Mouse (Mus musculus) limb, embryonic 13.5 days (tissue): ENCODE measurements at regions not wholly inside any gene's neighbourhood (a gene's known extent, or its start where the extent isn't known, plus 50 kb on each side); places are given as distances from the start of the nearest gene placed in this dataset.

ENCODE experiments used
- ATAC-seq: fragments of 200-750 bp; cut with Nextera tagmentation; 2 replicates; pipeline ENCODE4 v1.8.0; 2017; ENCODE audit warnings: low read depth, moderate number of reproducible peaks, moderate TSS enrichment; ENCODE audit not compliant: low FRiP score
- H3K27ac ChIP-seq: fragments of 300-500 bp; sonication (generic); 2 replicates; pipeline ENCODE4 v1.5.1; 2015; ENCODE audit warnings: inconsistent platforms, mild to moderate bottlenecking, moderate library complexity
- H3K27me3 ChIP-seq: fragments of 300-500 bp; sonication (generic); 2 replicates; pipeline ENCODE4 v1.6.1; 2015; ENCODE audit warnings: mild to moderate bottlenecking, inconsistent platforms
- H3K36me3 ChIP-seq: fragments of 300-500 bp; sonication (generic); 2 replicates; pipeline ENCODE4 v1.6.1; 2015; ENCODE audit warnings: inconsistent platforms, mild to moderate bottlenecking, moderate library complexity
- H3K4me1 ChIP-seq: fragments of 300-500 bp; sonication (generic); 2 replicates; pipeline ENCODE4 v1.6.1; 2015; ENCODE audit warnings: inconsistent platforms
- H3K4me2 ChIP-seq: fragments of 300-500 bp; sonication (generic); replicated peaks from 2 replicates; pipeline ENCODE4 v1.6.1; 2015; ENCODE audit warnings: inconsistent platforms, mild to moderate bottlenecking, moderate library complexity
- H3K4me3 ChIP-seq: fragments of 300-500 bp; sonication (generic); 2 replicates; pipeline ENCODE4 v1.5.1; 2015; ENCODE audit warnings: moderate library complexity, mild to moderate bottlenecking, inconsistent platforms
- H3K9ac ChIP-seq: fragments of 300-500 bp; sonication (generic); 2 replicates; pipeline ENCODE4 v1.6.1; 2015; ENCODE audit warnings: mild to moderate bottlenecking, inconsistent platforms
- H3K9me3 ChIP-seq: fragments of 300-500 bp; sonication (generic); 2 replicates; pipeline ENCODE4 v1.6.1; 2016; ENCODE audit warnings: inconsistent platforms
- WGBS: fragments of 180-500 bp; shearing (Covaris S2); methylation state at CpG from one replicate; pipeline ENCODE4 v1.1.7; 2015; 5-methylcytosine and 5-hydroxymethylcytosine counted together

DNA sequence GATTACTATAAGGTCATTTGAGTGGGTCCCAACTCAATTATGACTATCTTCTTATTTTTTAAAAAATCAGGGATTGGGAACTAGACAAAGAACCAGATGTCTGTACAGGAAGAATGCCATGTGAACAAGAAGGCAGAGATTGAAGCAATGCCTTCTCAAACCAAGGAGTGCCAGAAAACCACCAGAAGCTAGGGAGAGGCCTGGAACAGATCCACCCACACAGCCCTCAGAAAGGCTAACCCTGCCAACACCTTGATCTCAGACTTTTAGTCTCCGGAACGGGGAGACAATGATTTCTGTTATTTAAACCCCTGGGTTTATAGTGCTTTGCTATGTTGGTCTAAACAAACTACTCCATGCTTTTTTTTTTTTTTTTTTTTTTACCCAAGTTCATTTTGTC is 136.2 kb upstream of the Prep start:
- Histone ChIP-seq H3K4me1 (no peaks in the 10 kb centered on the region), H3K27ac (no peak overlapping the region), H3K36me3 (no peaks in the 10 kb centered on the region), H3K9me3 (no peaks in the 10 kb centered on the region), H3K27me3 (no peaks in the 10 kb centered on the region), H3K9ac (no peak overlapping the region), H3K4me2 (no peak overlapping the region), H3K4me3 (no peak overlapping the region)
- no peak for ATAC-seq
- 76% methylated on average over 2 of the region's 2 CpGs for WGBS

DNA sequence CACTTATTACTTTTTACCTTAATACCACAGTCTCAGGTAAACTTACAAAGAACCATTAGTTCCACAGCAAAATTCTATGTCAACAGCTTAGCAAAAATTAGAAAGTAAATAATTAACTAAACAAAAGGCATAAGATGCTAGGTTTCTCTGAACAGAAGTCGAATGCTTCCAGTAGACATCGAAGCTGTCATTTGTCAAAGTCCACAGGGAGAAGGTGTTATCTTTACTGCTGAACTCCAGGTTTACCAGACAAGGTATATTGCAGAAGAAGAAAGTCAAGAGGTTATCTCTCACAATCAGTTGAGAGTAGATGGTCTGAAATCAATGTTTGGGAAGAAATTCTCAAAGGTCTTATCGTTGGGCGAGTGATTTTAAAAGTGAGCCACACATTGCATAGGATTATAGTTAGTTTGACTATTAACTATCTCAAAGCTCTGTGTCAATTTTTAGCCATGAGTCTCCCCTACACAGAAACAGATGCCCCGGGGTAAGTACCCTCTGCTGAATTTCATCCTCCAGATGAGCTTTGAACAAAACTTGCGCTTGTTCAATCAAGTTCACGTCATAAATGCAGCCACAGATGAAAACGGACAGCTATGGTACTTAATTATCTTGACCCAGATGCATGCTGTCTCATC is 153.1 kb upstream of the Prep start:
- H3K27me3 ChIP-seq: no peaks in the 10 kb centered on the region
- H3K9me3 ChIP-seq: no peaks in the 10 kb centered on the region
- H3K4me3 ChIP-seq: no peak overlapping the region
- no peak for ATAC-seq
- 74% methylated on average over 8 of the region's 8 CpGs for WGBS
- no peaks in the 10 kb centered on the region for H3K4me1 ChIP-seq
- H3K36me3 ChIP-seq: no peaks in the 10 kb centered on the region
- H3K27ac ChIP-seq: no peak overlapping the region
- H3K9ac ChIP-seq: no peak overlapping the region
- H3K4me2 ChIP-seq: no peak overlapping the region

DNA sequence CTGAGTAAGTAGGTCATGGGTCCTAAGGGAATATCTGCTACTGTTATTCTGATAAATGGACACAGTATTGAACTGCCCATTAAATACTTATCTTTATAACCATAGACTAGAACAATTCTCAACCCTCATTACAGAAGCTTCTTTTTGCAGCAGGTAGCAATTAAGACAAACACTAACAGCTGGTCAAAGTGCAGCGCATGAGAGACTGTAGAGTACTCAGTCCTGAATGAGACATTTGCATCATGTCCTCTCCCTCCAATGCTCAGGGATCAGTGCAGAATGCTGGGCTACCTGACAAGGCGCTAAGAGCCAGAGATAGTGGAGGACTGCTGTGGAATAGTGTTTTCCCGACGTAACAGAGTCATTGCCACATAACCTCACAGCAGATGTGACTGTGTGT is 162.5 kb upstream of the Prep start:
- no peaks in the 10 kb centered on the region for H3K4me1 ChIP-seq
- no peak overlapping the region for H3K4me2 ChIP-seq
- H3K36me3 ChIP-seq: no peaks in the 10 kb centered on the region
- no peak overlapping the region for H3K27ac ChIP-seq
- H3K4me3 ChIP-seq: no peak overlapping the region
- H3K27me3 ChIP-seq: no peaks in the 10 kb centered on the region
- ATAC-seq: no peak
- 0 out of 2 replicates have a peak, but pooled peaks cover 4% of the 10 kb centered on the region for H3K9me3 ChIP-seq
- WGBS: 96% methylated on average over 4 of the region's 4 CpGs
- no peak overlapping the region for H3K9ac ChIP-seq

DNA sequence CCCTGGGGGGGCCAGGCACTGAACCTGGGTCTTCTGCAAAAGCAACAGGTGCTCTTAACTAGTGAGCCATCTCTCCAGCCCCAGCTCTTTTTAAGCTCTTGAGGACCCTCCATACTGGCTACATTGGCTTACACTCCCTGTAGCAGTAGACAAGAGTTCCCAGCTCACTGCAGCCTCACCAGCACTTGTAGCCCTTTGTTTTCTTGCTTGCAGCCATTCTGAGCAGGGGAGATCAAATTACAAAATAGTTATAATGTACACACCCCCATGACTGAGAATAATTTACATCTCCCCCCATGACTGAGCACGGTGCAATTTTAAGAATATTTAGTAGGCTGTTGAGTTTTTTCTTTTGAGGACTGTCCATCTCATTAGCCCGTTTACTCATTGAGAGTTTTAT is 165.8 kb upstream of the Prep start:
- Histone ChIP-seq H3K4me1 (no peaks in the 10 kb centered on the region), H3K27ac (no peak overlapping the region), H3K27me3 (no peaks in the 10 kb centered on the region), H3K4me3 (no peak overlapping the region), H3K36me3 (no peaks in the 10 kb centered on the region), H3K9ac (no peak overlapping the region), H3K4me2 (no peak overlapping the region), H3K9me3 (0 out of 2 replicates have a peak, but pooled peaks cover 4% of the 10 kb centered on the region)
- WGBS: 42% methylated on average over 2 of the region's 2 CpGs
- no peak for ATAC-seq

DNA sequence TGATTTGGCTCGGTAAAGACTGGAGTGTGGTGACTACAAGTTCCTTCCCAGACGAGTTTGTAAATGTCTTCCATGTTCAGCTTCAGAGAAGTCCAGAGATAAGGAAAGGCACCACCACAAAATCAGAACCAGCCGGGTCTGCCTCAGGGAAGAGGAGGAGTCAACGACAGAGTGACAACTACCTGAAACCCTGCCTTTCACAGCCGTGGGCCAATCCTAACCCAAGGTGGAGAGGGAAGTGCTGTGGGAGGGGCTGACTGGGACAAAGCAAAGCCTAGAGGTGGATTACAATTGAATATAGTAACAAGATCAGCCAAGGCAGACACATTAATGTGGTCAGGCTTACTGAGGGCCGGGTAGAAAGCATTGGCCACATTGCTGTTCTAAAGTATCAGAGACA is 174.9 kb upstream of the Prep start:
- Histone ChIP-seq H3K4me2 (no peak overlapping the region), H3K27ac (no peak overlapping the region), H3K36me3 (no peaks in the 10 kb centered on the region), H3K4me3 (no peak overlapping the region), H3K9ac (no peak overlapping the region), H3K9me3 (no peaks in the 10 kb centered on the region), H3K27me3 (no peaks in the 10 kb centered on the region), H3K4me1 (peaks cover 7% of the 10 kb centered on the region)
- 46% methylated on average over 6 of the region's 6 CpGs for WGBS
- ATAC-seq: no peak

DNA sequence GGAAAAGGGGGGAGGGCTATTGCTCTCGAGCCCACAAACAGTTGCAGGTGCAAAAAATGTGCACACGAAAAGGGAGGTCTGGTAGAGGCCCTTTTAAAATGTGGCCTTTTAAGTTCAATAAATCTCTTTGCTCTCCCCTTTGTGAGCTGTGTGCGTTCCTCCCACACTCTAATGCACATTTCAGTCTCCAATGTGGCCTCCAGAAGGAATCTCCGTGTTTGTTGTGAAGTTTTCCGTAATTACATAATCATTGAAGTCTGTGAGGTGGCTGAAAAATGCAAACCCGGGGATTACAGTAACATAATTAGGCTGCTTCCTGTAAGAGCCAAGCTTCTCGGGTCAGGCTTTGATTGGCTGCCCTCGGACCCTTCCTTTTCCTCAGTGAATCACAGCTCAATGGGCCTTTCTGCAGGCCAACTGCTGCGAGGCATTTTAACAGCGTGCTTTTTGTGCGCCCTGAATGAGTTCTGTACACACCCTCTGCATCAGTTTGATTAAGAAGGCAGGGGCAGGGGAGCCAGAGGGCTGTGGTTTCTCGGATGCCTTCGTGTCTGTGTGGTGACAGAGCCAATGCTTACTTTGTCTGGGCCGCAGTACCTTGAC is 179.8 kb upstream of the Prep start:
- Histone ChIP-seq H3K9me3 (no peaks in the 10 kb centered on the region), H3K9ac (no peak overlapping the region; the same call in 1 of the 2 replicates), H3K4me3 (no peak overlapping the region), H3K4me1 (peaks cover 15% of the 10 kb centered on the region), H3K4me2 (peak overlapping the region; percentile 36), H3K36me3 (no peaks in the 10 kb centered on the region), H3K27ac (no peak overlapping the region), H3K27me3 (0 out of 2 replicates have a peak, but pooled peaks cover 3% of the 10 kb centered on the region)
- peak; percentile 44; the same call in 1 of the 2 replicates for ATAC-seq
- WGBS: 18% methylated on average over 14 of the region's 14 CpGs

DNA sequence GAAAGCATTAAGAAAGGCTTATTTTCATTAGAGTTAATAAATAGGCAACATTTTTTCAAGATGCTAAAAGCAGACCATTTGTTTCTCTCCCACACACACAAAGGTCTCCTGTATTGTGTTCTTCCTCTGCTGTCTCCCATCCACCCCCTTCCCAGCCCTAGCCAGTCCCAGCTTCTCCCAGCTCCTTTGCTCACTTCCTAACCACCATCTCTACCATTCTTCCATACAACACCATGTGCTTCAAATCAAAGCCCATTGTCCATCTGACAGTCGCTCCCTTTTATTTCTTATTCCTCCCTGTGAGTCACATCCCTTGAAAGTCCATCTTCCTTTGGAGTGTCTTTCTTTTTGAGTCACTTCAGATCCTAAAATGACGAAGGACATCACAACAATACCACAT is 185.0 kb upstream of the Prep start:
- no peak overlapping the region for H3K9ac ChIP-seq
- ATAC-seq: no peak
- H3K4me1 ChIP-seq: peaks cover 7% of the 10 kb centered on the region
- H3K27me3 ChIP-seq: 0 out of 2 replicates have a peak, but pooled peaks cover 3% of the 10 kb centered on the region
- H3K4me2 ChIP-seq: no peak overlapping the region
- no peaks in the 10 kb centered on the region for H3K9me3 ChIP-seq
- H3K27ac ChIP-seq: no peak overlapping the region
- no peak overlapping the region for H3K4me3 ChIP-seq
- no peaks in the 10 kb centered on the region for H3K36me3 ChIP-seq
- WGBS: 94% methylated on average over 2 of the region's 2 CpGs

DNA sequence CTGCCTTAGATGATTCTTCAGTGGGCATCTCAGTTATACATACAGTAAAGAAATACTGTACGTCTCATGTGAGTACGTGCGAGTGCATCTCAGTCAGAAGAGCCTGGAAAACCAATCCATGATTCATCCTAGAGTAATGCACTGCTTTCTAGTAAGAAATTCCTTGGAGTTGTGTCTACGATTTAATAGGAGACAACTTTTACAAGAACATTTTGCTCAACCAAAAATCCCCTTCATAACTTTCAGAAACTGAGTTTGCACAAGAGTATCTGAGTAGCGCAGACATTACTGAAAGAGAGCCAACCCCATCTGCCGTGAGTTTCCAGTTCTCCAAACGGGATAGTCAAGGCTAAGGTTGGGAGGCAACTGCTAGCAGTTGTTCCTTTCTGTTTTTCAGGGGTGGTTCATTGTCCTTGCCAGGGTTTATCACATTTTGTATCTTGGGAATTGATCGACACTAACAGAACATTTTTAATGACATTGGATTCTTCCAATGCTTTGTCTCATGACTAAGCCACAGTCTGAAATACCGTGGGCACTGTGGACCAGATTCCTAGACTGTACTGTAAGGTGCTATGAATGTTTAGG is 189.8 kb upstream of the Prep start:
- 89% methylated on average over 9 of the region's 9 CpGs for WGBS
- no peak overlapping the region for H3K4me2 ChIP-seq
- no peaks in the 10 kb centered on the region for H3K9me3 ChIP-seq
- no peaks in the 10 kb centered on the region for H3K4me1 ChIP-seq
- H3K27me3 ChIP-seq: no peaks in the 10 kb centered on the region; the same call in 1 of the 2 replicates
- ATAC-seq: no peak
- no peak overlapping the region for H3K27ac ChIP-seq
- H3K4me3 ChIP-seq: no peak overlapping the region
- no peaks in the 10 kb centered on the region for H3K36me3 ChIP-seq
- no peak overlapping the region for H3K9ac ChIP-seq

DNA sequence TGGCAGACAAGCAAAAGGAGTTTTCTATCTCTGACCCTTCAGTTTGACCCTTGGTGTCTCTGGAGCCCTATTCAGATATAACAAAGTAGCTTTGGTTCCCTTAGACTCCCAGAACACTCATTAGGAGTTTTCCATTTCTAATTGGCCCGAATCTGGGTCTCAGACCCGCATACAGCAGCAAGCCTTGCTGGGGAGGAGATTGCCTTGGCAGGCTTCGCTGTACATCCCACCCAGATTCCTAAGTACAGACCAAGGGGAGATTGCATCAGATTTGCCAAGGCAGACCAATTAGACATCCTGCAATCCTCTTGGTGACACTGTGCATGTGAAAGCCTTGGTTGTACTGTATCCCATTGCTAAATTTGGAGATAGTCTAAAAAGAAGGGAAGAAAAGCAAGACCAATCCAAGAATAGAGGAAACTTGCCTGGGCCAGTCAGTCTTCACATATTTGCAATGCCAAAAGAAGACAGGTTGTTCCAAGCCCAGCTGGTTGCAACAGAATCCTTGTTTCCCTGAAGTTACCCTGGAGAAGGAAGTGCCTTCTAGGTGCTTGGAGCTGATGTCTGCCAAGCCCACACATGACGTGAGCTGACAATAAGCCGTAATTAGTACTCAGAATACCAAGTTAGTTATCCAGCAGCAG is 193.2 kb upstream of the Prep start:
- H3K4me2 ChIP-seq: no peak overlapping the region
- H3K9me3 ChIP-seq: no peaks in the 10 kb centered on the region
- peaks cover 6% of the 10 kb centered on the region for H3K27me3 ChIP-seq
- H3K27ac ChIP-seq: no peak overlapping the region
- WGBS: 72% methylated on average over 5 of the region's 5 CpGs
- ATAC-seq: no peak
- no peaks in the 10 kb centered on the region for H3K4me1 ChIP-seq
- no peak overlapping the region for H3K9ac ChIP-seq
- no peak overlapping the region for H3K4me3 ChIP-seq
- no peaks in the 10 kb centered on the region for H3K36me3 ChIP-seq

DNA sequence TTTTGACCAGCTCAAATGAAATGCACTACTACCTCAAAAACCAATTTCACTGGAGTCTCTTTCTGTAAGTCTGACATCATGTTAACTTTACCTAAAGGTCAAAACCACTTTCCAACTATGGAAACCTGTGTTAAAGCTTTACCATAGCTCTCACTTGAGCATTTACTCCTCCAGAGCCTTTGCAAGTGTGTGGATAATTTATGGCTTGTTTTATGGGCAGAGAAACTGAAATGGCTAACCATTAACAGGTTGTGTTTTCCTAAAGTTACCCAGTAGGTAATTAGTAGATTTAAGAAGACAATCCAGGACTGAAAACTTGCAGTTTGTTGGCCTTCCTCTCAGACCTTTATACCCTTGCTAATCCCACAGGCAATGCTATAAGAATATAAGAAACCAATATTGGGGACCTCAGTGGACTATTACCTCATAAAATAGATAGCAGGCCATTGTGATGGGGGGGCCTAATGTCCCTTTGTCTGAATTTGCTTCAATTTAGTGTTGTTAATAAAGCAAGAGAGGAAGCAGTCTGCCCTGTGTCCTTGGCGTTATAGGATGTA is 202.7 kb upstream of the Prep start:
- WGBS: 25% methylated on average over 1 of the region's 1 CpGs
- H3K9me3 ChIP-seq: no peaks in the 10 kb centered on the region
- H3K4me2 ChIP-seq: no peak overlapping the region
- no peak for ATAC-seq
- H3K27me3 ChIP-seq: peaks cover 15% of the 10 kb centered on the region
- H3K9ac ChIP-seq: no peak overlapping the region
- peaks cover 22% of the 10 kb centered on the region for H3K4me1 ChIP-seq
- no peak overlapping the region for H3K27ac ChIP-seq
- no peaks in the 10 kb centered on the region for H3K36me3 ChIP-seq
- no peak overlapping the region for H3K4me3 ChIP-seq

DNA sequence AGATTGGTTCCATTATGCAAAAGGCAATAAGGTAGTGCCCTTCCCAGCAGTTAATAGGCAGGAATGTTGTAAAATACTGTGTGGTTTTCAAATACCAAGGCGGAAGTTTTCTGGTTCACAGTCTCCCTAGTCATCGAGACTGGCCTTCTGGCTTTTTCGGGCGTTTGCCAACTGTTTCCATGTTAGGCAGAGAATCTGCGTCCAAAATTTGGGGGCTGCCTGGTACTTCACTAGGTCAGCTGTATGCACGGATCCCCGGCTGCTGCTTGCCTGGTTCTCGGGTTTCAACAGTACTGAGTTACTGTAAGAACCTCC is 204.7 kb upstream of the Prep start:
- Histone ChIP-seq H3K27ac (no peak overlapping the region), H3K4me1 (peaks cover 22% of the 10 kb centered on the region), H3K36me3 (no peaks in the 10 kb centered on the region), H3K27me3 (peaks cover 22% of the 10 kb centered on the region), H3K9ac (no peak overlapping the region), H3K9me3 (no peaks in the 10 kb centered on the region), H3K4me2 (no peak overlapping the region), H3K4me3 (no peak overlapping the region)
- ATAC-seq: peak; percentile 59; the same call in 1 of the 2 replicates
- 10% methylated on average over 8 of the region's 8 CpGs for WGBS

DNA sequence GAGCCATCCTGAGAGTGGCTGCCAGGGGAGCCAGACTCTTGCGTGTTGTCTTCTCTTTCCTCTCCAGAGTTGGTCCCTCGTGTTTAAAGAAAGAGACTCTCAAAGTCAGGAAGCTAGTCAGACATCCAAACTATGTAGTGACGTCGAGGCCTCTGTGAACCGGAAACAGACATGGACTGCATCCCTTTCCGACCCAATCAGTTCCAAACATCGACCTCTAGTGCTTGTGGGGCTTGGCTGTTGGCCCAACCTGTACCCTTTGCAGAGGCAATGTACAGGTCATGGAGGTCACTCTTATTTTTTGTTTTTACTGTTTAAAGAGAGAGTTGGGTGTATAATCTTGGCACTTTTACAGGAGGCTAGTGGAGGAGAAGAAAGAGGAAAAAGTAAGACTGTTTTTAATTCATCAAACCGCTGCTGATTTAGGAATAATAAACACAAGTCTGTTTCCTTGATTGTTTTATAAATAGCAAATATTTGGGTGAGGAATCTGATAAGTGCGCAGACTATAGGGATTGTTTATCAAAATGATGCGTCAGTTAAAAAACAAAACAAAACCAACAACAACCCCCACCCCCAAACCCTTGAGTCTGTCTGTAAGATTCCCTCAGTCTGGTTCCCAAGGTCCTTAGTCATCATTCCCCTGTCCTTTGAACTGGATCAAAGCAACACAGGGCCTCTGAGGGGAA is 205.2 kb upstream of the Prep start:
- no peak overlapping the region for H3K4me3 ChIP-seq
- H3K9me3 ChIP-seq: no peaks in the 10 kb centered on the region
- H3K27me3 ChIP-seq: peaks cover 22% of the 10 kb centered on the region
- 51% methylated on average over 10 of the region's 10 CpGs for WGBS
- H3K36me3 ChIP-seq: no peaks in the 10 kb centered on the region
- H3K4me1 ChIP-seq: peaks cover 22% of the 10 kb centered on the region
- no peak overlapping the region for H3K9ac ChIP-seq
- no peak overlapping the region for H3K4me2 ChIP-seq
- H3K27ac ChIP-seq: no peak overlapping the region
- ATAC-seq: no peak; the same call in 1 of the 2 replicates
